Mouse (Mus musculus): ENCODE results near the gene Kansl1. TPM values are rescaled to one million over a fixed set of nuclear protein-coding genes. Genes with fewer than 3 reads are reported as not detected.

Gene Kansl1
- total RNA-seq, 2 experiments from 2014 or later: 68.0 to 71.7 TPM

- DNase-seq: no peak
Observed at GRCm38 (mm10) chr11:104305711-104306110, 162.9 kb downstream of the Kansl1 start.

- no peak for DNase-seq
Observed at GRCm38 (mm10) chr11:104303088-104303960, 165.3 kb downstream of the Kansl1 start.

GRCm38 (mm10) chr11:104302628-104303027 is 166.0 kb downstream of the Kansl1 start:
- DNase-seq: no peak

- DNase-seq: no peak
Observed at GRCm38 (mm10) chr11:104297671-104298070, 171.0 kb downstream of the Kansl1 start.

GRCm38 (mm10) chr11:104295656-104296055 is 173.0 kb downstream of the Kansl1 start:
- no peak for DNase-seq

- DNase-seq: no peak
Observed at GRCm38 (mm10) chr11:104295145-104295544, 173.5 kb downstream of the Kansl1 start.

- DNase-seq: no peak
Observed at GRCm38 (mm10) chr11:104293241-104293640, 175.4 kb downstream of the Kansl1 start.

GRCm38 (mm10) chr11:104292443-104293220 is 176.0 kb downstream of the Kansl1 start:
- DNase-seq: no peak

GRCm38 (mm10) chr11:104289199-104290031 is 179.2 kb downstream of the Kansl1 start:
- peak; percentile 50 to 61 for DNase-seq

GRCm38 (mm10) chr11:104288835-104289198 is 179.8 kb downstream of the Kansl1 start:
- DNase-seq: peak; percentile 46 to 57

- no peak for DNase-seq
Observed at GRCm38 (mm10) chr11:104287113-104287512, 181.5 kb downstream of the Kansl1 start.

Small RNAs within 50 kb of the gene (microRNA-seq; reads per million reads assigned to microRNA genes)
- gene Gm47315: 0 reads per million in 2 experiments

Other genes with a start within 250 kb of the Kansl1 start
- 100 to 1,000 TPM; 310 to 316 TPM for gene Mapt, start 237.5 kb downstream of the Kansl1 start, total RNA-seq (2021)
- gene Cdc27, start 81.8 kb upstream of the Kansl1 start, total RNA-seq (2021): 10 to 100 TPM; 58.2 to 61.3 TPM
- gene Myl4, start 81.8 kb upstream of the Kansl1 start, total RNA-seq (2021): 1 to 10 TPM; 1.2 to 1.9 TPM
- gene Itgb3, start 139.1 kb upstream of the Kansl1 start, total RNA-seq (2021): 1 to 10 TPM; 1.3 TPM
- under 1 TPM; 0.27 to 0.35 TPM for gene Gm11639, start 216.8 kb upstream of the Kansl1 start, total RNA-seq (2021)